Mouse (Mus musculus) ovary, adult 2 months (tissue): ENCODE results near the gene Olfr476. TPM values are rescaled to one million over a fixed set of nuclear protein-coding genes. Genes with fewer than 3 reads are reported as not detected.

Experiments
- polyA plus RNA-seq: library from polyadenylated mRNA; depleted of rRNA; stranded (reverse); fragments of >200 nt; gene quantifications from 2 replicates; pipeline ENCODE4 v1.2.3, GENCODE M21; 2012; rRNA removed

The Olfr476 gene
- polyA plus RNA-seq = not detected in 2 replicates

DNA sequence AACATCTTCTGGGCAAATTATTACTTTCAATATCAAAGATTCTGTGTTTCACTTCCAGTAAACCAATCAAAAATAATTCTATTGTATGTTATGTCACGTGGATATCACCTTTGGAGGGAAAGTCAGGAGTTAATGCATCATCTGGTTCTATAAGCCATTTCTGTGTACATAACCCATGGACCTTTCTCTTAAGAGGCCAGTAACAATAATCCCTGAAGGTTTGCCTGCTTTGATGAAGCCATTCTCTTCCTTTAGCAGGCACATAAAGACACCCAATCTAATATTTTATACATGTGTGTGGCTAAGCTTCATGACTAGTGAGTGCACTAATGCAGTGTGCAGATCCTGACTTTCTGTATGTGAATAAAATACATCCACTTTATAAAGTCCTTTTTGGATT is at the start of gene Olfr476:
Gene Olfr476, plus strand, starts transcription at position 301 of the 400 bp plus-strand sequence.

DNA sequence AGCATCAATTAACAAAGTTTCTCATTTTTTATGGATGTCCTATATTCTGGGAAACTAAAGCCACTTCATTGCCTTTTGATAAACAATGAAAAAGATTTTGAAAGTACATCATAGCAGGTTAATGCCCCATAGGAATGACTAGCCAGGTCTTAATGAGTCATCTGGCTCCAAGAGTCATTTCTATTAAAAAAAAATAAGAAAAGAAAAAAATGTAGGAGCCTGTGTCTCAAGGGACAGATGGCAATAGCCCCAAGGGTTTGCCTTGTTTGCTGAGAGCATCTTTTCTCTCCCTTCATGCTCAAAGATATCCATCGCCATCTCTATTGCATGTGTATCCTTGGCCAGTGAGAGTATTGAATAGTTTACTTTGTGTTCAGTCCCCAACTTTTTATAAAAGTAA is 34.5 kb upstream of the Olfr476 start, which contains the start of gene Olfr473:
Gene Olfr473, plus strand, starts transcription at position 301 of the 400 bp plus-strand sequence.

DNA sequence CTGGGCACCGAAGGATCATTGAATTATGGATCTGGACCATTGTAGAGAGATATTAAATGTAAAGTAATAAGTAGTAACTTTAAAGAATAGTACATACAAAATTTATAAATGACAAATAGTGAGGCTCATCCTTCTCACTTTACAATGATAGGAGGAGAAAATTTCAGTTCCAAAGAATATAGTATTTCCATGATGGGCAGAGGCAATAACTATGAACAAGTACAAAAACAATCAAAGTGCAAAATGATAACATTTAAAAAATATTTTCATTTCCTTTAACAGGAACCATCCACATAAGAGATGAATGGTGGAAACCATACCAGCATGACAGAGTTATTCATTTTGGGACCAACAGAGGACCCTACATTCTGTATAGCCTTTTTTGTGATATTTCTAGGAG is 10.3 kb upstream of the Olfr476 start, which contains the start of gene Olfr474:
Gene Olfr474, plus strand, starts transcription at position 301 of the 400 bp plus-strand sequence.

DNA sequence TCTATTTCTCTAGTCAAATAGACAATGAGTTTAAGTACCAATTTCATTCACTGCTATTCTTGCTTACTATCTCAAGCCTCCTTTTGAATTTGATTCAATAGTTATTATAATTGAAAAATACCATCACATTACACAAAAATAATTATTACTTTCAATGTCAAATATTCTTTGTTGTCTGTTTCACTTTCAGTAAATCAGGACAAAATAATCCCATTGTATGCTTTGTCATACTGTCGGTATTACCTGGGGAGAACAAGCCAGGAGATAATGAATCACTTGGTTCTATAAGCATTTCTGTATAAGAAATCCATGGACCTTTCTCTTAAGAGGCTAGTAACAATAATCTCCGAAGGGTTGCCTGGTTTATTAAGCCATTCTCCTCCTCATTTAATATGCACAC is 21.8 kb downstream of the Olfr476 start, which contains the start of gene Olfr477:
Gene Olfr477, plus strand, starts transcription at position 301 of the 400 bp plus-strand sequence.

Other genes with a start within 250 kb of the Olfr476 start
- 0.14 and 0.15 TPM in 2 replicates for gene Cyb5r2, start 206.8 kb upstream of the Olfr476 start, polyA plus RNA-seq
- not detected in 2 replicates for gene Ovch2, start 163.6 kb upstream of the Olfr476 start, polyA plus RNA-seq
- gene Olfr467, start 152.5 kb upstream of the Olfr476 start, polyA plus RNA-seq = not detected in 2 replicates
- gene Olfr469, start 139.3 kb upstream of the Olfr476 start, polyA plus RNA-seq = not detected in 2 replicates
- not detected in 2 replicates for gene Olfr470, start 117.3 kb upstream of the Olfr476 start, polyA plus RNA-seq
- not detected in 2 replicates for gene Olfr472, start 66.9 kb upstream of the Olfr476 start, polyA plus RNA-seq
- gene Olfr473, start 34.4 kb upstream of the Olfr476 start, polyA plus RNA-seq = not detected in 2 replicates
- gene Olfr474, start 10.2 kb upstream of the Olfr476 start, polyA plus RNA-seq = not detected in 2 replicates
- not detected in 2 replicates for gene Olfr477, start 21.9 kb downstream of the Olfr476 start, polyA plus RNA-seq
- not detected in 2 replicates for gene Olfr478, start 69.2 kb downstream of the Olfr476 start, polyA plus RNA-seq
- not detected in 2 replicates for gene Olfr479, start 85.9 kb downstream of the Olfr476 start, polyA plus RNA-seq
- not detected in 2 replicates for gene Olfr480, start 102.5 kb downstream of the Olfr476 start, polyA plus RNA-seq
- not detected in 2 replicates for gene Olfr481, start 115.1 kb downstream of the Olfr476 start, polyA plus RNA-seq
- not detected in 2 replicates for gene Olfr482, start 132.8 kb downstream of the Olfr476 start, polyA plus RNA-seq
- gene Olfr483, start 136.0 kb downstream of the Olfr476 start, polyA plus RNA-seq = not detected in 2 replicates
- gene Olfr484, start 162.6 kb downstream of the Olfr476 start, polyA plus RNA-seq = not detected in 2 replicates
- not detected in 2 replicates for gene Olfr485, start 195.1 kb downstream of the Olfr476 start, polyA plus RNA-seq
- not detected in 2 replicates for gene Olfr486, start 207.9 kb downstream of the Olfr476 start, polyA plus RNA-seq
- not detected in 2 replicates for gene Olfr487, start 249.8 kb downstream of the Olfr476 start, polyA plus RNA-seq